Mouse (Mus musculus) kidney, postnatal 10 days (tissue): Measurements from ENCODE around the gene Mettl27.
"Not testable (repeated sequence)": the region's sequence is repeated elsewhere in the genome, so short reads cannot be mapped to it uniquely, and the experiment has no call there.

ENCODE experiments used
- DNase-seq: peaks from one replicate; pipeline ENCODE4 v3.0.0; 2021; ENCODE audit warnings: mixed read lengths

Gene Mettl27

DNA sequence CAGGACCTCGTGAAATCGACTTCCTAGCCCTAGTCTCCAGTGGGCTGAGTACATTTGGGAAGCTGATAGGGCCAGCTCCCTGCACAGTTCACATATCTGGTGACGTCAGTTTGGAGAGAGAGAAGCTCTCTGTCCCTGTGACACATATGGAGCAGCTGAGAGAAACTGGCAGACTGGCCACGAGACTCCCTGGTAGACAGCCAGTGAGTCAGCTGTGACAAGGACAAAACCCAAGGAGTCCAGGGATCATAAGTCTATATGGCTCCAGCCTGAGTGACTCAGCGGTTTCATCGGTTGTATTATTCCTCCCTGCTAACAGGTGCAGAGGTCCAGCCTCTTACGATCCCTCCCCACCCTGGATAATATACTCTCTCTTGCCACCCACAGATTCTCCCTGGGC lies 26.9 kb downstream of the Mettl27 start:
- DNase-seq, result no peak

DNA sequence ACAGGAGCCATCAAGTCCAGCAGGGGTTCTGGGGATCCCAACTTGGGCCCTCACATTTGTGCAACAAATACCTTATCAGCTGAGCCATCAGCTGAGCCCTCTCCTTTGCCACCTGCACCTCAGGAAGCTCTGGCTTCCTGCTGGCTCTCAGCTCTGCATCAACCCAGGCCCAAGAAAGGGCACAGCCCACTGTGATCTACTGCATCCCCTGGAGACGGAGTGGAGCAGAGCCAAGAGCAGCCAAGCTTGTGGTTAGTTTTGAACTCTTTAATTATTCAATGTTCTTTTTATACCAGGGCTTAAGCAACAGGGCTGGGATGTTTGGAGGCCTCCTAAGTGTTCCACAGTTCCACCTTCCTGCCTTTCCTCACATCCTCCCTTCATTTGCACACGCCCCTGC lies 28.3 kb downstream of the Mettl27 start:
- no peak for DNase-seq

DNA sequence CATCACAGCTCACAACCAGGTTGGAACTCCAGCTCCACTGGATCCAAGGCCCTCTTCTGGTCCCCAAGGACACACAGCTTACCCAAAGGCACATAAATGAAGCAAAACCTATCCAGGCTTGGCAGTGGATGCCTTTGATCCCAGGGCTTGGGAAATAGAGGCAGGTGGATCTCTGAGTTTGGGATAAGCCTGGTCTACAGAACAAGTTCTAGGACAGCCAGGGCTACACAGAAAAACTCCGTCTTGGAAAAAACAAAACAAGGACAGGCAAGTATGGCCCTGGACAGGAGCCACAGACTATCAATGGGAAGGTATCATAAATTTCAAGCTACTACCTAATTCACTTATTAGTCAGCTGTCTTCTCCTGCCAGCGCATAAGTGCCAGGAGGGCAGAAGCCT lies 29.4 kb downstream of the Mettl27 start:
- no peak for DNase-seq

DNA sequence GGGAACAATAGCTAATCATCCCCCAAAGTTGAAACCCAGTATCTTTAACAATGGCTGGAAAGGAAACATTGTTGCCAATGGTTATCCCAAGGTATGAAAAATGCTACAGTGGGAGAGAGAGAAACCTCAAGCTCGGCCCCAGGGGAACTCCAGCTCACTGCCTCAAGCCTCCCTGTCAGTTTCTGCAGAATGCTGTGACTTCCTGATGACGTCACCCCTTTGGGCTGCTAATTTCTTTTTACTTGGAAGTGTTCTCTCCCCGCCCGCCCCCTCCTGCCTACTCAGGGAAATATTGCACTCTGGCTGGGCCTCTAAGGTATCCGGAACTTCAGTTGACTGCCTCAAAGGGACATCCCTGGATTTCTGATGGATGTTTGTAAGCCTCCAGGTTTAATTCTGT lies 31.4 kb downstream of the Mettl27 start:
- peak; percentile 75 for DNase-seq

DNA sequence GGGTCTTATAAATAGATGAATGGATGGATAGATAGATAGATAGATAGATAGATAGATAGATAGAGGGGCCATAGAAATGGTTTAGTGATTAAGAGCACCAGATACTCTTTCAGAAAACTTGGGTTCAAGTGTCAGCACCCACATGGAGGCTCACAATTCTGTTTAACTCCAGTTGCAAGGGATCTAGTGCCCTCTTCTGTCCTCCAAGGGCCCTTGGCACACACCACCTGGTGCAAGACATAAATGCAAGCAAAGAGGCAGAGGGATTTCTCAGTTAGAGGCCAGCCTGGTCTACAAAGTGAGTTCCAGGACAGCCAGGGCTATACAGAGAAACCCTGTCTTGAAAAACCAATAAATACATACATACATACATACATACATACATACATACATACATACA lies 32.5 kb downstream of the Mettl27 start:
- not testable (repeated sequence) for DNase-seq

DNA sequence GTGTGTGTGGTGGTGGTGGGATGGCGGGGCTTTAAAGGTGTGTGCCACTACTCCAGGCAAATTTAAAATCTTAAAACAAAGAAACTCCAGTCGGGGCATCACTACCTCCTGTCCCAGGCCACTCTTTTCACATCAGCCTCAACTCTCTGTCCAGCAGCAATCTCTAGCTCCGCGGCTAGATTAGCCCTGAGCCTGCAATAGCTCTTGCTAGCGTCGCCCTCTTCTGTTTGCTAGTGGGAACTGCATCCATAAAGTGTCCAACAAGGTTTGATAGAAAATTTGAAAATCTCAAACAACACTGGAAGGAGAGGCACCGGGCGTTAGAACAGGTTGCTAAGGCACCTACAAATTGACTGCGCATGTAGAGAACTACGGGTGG lies 33.3 kb downstream of the Mettl27 start:
- peak; percentile 89 for DNase-seq

DNA sequence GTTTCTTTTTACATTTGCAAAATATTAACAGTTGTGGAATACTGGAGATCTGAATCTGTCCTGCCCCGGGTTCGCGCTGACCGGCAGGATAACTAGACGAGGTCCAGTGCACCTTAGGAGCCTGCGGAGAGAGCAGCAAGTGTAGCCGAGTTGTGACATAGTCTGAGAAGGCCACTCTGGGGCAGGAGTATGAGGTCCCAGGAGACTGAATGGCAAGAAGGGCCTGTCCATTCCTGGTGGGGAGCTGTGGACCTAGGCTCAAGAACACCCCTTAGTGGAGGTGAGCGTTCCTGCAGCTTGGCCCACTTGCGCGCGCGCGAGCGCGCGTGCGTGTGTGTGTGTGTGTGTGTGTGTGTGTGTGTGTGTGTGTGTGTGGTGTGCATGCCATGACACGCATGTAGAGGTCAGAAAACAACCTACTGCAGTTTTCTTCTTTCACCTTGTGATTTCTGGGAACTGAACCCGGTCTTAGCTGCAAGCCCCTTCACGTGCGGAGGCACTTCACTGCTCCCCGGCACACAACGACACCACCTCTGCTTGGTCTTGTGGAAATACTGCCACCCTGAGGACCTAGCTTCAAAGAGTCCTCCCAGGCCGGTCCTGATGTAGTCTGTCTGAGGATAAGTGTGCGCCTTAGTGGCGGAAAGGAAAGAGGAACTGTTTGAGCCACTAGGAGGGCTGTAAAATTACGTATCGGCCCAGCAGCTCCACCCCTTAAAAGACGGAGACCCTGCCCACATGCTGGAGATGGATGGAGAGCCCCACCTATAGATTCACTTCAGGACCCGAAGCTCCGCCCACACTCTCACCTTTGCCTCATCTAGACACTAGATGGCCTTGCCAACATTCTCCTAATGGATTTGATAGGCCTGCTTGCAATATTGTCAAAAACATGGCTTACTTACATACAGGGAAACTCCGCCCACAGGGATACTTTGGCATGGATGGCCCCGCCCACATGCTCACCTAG lies 34.0 kb downstream of the Mettl27 start:
- peak; percentile 60 for DNase-seq

DNA sequence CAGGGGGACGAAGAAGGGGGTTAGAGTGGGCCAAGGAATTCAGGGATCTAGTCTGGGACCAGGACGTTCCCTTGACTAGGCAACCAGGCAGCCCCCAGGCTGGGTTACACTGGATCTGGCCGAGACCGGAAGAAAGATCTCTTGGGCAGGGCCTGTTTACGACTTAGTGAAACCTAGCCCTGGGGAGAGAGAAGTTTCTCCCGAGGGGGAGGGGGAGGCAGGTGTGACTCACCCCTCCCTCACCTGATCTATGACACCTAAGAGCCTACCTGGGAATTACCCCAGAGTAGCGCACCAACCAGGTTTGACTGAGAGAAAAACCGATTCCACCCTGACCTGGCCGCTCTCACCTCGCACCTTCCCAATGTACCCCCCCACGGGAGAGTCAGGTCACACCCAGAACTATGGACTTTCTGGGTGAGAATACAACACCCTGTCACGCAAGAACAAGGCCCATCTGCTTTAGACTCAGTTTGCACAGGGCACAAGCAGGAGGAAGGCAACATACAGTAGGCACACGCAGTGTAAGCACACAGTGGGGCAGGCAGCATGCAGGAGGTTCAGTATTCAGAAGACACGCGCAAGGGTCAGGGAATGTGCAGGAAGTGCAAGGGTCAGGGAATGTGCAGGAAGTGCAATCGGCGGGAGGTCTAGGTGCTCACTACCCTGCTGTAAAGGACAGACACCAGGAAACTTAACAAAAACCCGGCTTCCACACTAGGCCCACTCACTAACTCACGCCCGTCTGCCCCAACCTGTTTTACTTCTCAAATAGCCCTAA lies 35.2 kb downstream of the Mettl27 start:
- no peak for DNase-seq

DNA sequence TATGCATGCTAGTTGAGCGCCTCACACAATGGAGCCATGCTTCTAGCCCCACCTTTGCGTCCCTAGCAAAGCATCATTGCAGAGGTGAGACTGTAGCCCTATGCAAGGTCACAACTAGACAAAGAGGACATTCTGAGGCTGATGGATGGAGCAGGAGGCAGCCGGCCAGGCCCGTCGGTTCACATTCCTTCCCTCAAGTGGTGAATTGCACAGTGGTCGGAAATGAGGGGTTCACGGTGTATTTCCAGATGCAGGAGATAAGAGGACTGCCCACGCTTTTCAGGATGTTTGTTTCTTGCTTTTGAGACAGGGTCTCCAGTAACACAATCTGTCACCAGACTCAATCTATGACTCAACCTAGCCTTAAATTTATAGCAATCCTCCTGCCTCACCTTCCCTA lies 38.5 kb downstream of the Mettl27 start:
- DNase-seq, result no peak

DNA sequence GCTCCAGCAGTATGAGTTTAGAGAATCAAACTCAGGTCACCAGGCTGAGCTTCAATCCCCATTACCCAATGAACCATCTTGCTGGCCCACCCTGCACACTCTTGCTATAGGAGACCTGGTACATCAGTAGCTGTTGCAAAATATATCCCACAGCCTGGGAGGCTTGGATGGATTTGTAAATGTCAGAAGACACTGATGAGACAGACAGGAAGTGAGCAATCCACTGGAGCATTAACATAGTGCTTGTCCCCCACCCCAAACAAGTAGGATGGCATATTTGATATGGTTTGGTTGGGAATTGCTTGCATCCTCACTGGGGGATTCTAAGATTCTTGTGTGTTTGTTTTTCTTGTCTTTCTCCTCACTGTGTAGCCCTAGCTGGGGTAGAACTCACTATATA lies 40.9 kb downstream of the Mettl27 start:
- no peak for DNase-seq

DNA sequence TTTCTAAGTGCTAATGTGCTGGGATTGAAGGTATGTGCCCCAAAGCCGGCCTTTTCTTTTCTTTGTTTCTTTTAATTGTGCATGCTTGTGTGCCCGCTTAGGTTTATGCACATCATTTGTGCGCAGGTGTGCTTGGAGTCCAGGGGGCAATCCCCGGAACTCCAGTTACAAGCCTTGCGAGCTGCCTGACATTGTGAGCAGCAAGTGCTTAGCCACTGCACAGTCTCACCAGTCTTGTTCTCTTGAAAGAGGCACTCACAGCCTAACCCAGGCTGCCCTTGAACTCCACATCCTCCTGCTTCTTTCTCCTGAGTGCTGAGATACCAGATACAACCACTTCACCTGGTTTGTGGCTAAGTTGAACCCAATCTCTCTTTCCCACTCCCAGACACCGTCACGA lies 41.4 kb downstream of the Mettl27 start:
- DNase-seq, result no peak

DNA sequence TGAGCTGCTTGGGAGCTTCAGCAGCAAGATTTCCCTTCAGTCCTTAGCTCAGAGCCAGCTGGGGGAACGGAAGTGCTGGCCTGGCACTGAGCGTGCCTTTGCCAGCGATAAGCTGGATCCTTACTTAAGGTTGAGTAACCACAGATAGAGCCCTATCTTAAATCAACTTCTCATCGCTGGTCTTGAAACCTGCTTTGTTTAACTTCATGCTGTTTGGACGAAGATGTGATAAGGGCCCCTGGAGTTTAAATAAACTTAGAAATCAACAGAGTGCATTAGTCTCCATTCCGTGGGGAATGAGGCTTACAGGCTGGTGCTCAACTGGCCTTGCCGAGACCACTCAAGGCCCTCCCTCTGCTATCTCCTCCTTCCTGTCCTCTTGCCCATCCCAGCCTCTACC lies 42.1 kb downstream of the Mettl27 start:
- no peak for DNase-seq

DNA sequence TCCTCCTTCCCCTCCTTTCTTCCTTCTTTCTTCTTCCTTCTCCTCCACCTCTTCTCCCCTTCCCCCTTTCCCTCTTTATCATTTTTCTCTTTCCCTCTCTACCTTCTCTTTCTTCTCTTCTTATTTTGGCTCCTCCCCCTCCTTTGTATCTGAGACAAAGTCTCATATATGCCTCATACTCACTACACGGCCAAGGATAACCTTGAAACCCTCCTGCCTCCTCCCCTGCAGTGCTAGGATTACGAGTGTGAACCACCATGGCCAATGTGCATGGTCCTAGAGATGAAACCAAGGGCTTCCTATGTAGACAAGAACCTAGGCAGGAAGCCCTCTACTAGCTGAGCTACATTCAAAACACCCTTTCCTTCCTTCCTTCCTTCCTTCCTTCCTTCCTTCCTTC lies 42.8 kb downstream of the Mettl27 start:
- DNase-seq, result no peak

DNA sequence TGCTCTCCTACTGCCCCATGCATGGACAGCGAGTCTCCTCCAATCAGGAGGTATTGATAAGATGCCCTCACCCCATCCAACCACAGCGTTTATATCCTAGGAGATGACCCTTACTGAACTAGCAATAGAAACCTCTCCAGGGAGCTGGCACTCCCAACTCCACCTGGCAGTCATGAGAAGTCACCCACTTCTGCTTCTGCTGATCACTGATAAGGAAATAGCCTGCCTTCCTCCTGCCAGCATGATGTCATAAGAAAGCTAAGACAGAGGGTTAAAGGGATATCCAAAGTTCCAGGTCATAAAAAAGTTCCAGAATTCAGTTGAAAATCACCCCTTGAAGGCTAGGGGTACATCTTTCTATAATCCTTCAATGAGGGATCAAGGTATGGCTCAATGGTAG lies 44.0 kb downstream of the Mettl27 start:
- no peak for DNase-seq

DNA sequence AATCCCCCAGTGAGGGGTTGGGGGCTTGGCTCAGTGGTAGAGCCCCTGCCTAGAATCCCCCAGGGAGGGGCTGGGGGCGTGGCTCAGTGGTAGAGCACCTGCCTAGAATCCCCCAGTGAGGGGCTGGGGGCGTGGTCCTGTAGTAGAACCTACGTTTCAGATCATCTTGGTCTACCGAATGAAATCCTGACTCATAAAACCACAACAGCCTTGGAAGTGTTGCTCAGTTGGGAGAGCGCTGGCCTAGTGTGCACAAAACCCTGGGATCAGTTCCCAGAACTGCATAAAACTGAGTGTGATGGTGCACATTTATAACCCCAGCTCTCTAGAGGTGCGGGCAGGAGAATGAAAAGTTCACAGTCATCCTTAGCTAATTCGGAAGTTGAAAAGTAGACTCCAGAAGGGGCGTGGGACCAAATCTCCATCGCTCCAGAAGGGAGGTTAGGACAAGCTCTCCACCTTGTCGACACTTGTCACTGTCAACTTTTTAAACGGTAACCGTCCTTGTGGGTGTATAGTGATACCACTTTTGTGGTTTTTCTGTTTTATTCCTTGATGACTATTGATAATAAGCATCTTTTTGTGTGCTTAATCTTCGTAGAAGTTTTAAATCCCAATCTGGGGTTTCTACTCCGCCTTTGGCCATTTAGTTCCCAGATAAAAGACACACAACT lies 44.5 kb downstream of the Mettl27 start:
- no peak for DNase-seq

DNA sequence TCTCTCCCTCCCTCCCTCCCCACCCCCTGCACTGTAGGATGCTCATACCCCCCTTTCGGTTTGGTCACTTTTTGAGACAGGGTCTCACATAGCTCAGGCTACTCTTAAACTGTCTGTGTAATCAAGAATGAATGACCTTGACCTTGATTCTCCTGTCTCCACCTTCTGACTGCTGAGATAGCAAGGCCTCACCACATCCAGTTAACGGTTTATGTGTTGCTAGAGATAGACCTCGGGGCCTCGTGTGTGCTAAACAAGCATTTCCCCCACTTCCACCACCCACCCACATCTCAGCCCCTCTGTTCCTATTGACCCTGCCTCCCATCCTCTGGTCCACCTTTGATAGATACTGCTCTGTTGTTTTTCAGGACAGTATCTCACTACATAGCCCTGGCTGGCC lies 45.7 kb downstream of the Mettl27 start:
- DNase-seq, result no peak

DNA sequence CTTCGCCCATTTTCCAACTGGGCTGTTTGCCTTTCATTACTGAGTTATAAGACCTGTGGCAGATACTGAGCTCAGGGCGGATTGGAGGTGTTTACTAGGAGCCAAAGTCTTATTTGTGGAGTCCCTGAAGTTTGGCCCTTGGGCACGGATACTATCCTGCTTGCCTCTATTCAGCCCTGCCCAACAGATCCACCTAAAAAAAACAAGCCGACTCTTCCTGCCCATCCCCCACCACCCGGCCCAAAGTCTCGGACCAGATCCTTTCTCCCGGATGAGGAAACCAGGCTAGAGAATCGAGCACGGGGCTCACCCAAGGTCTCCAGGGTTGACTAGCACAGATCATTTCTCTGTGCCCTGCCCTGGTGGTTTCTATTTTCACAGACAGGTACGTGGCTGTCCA lies 49.0 kb downstream of the Mettl27 start:
- no peak for DNase-seq

DNA sequence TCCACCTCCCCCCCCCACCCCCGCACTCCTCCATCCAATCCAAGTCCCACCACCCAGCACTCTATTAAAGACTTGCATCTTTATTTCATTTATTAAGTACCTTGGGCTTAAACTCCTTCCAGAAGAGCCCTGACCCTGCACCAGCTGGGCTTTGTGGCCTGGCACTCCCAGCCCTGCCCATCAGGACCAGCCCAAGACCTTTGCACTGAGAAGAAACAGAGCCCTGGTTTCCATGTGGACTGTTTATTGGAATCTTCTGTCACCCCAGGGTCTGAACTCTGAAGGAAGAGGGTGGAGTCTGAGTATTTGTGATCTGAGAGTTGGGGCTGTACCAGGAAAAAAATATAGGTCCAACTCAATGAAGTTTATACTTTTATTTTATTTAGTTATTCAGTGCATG lies 50.9 kb downstream of the Mettl27 start:
- no peak for DNase-seq

DNA sequence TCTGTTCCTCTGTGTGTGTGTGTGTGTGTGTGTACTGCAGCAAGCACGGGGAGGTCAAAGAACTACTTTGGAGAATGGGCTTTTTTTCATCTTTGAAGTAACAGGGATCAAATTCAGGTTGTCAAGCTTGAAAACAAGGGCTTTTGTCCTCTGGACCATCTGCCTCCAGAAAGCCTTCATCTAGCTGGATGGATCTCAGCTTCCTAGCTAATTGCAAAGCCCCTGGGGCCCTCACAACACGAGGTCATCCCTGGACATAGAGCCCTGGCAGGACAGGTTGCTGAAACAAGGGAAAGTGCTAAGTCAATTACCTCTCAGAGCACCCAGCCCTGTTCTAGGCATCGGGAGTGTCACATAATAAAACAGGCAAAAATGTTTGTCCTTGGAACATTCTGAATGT lies 51.6 kb downstream of the Mettl27 start:
- DNase-seq, result no peak

DNA sequence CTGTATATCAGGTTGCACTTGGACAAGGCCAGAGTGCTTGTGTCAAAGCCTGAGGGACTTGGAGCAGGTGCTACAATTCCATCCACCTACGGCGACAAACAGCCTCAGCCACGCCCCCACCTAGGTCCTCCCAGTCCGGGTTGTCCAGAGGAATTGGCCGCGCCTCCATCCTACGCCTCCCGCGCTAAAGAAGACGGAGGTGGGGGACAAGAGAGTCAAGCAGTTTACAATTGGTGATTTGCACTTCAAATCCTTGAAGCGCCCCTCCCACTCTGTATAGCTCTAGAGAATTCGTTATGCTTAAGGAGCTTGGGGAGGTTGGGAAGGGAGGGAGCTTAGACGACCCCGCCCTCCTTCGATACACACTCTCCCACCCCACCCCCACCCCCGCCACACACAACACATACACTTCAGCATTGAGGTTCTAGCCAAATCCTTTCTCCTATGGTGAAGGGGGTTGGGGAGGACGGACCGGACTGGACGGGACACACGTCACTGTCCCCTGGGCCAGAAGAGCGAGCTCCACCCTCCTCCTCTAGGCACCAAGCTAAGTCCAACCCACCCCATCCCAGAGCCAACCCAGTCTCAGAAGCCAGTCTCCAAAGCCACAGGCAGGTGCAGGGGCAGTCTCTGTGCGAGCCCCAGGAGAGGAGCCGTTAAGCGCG lies 53.6 kb downstream of the Mettl27 start, which contains the start of gene Cldn3:
Gene Cldn3, plus strand, starts transcription at position 582 of the 665 bp plus-strand sequence.
- peak; percentile 79 for DNase-seq

DNA sequence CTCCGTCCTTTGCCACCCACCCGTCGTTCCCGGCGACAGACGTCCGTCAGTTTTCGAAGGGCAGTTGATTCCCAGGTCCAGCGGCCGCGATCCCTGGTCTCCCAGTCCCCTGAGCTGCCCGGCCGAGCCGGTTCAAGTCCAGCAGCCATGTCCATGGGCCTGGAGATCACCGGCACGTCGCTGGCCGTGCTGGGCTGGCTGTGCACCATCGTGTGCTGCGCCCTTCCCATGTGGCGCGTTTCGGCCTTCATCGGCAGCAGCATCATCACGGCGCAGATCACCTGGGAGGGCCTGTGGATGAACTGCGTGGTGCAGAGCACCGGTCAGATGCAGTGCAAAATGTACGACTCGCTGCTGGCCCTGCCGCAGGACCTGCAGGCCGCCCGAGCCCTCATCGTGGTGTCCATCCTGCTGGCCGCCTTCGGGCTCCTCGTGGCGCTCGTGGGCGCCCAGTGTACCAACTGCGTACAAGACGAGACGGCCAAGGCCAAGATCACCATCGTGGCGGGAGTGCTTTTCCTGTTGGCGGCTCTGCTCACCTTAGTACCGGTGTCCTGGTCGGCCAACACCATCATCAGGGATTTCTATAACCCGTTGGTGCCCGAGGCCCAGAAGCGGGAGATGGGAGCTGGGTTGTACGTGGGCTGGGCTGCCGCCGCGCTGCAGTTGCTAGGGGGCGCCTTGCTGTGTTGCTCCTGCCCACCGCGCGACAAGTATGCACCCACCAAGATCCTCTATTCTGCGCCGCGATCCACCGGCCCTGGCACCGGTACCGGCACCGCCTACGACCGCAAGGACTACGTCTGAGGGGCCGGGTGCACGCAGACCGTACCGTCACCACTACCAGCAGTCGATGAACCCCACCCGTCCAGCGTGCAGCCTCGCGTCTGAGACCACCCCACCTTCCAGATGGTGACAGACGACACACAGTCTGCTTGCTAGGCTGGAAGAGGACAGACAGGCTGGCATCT lies 54.4 kb downstream of the Mettl27 start:
- DNase-seq, result peak; percentile 41

DNA sequence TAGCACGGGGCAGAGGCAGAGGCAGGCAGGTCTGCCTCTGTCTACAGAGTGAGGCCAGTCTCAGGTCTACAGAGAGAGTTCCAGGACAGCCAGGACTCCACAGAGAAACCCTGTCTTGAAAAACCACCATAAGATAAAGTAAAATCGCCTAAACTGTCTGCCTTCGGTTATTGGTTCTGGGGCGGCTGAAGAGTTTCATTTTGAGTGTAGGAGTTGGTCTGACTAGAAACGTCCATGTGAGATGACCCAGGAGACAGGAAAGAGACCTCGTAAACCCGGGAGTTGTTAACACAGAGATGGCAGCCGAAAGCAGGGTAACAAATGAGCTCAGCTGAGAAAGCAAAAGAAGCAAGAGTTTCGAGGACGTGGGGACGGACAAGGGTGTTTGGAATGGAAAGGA lies 57.0 kb downstream of the Mettl27 start:
- DNase-seq, result no peak
